Mouse (Mus musculus): ENCODE data around the gene Gtf2e1. TPM values are rescaled to one million over a fixed set of nuclear protein-coding genes. Genes with fewer than 3 reads are reported as not detected.

The Gtf2e1 gene
- polyA plus RNA-seq, 1 experiment from 2014 or later = 45.4 TPM

Other genes starting within 250 kb of the Gtf2e1 start
- 0.08 TPM in 1 of 2 replicates, not detected in the other for gene Stxbp5l, start 154.8 kb downstream of the Gtf2e1 start, polyA plus RNA-seq (2014; fragmentation: Nextera tagmentation; extraction: Ambion mirVana)
- gene Rabl3, start 96 bp upstream of the Gtf2e1 start, polyA plus RNA-seq (2014; fragmentation: Nextera tagmentation; extraction: Ambion mirVana) = 42.7 and 42.9 TPM in 2 replicates
- 0.48 TPM in 1 of 2 replicates, not detected in the other for gene Hgd, start 40.4 kb upstream of the Gtf2e1 start, polyA plus RNA-seq (2014; fragmentation: Nextera tagmentation; extraction: Ambion mirVana)
- 57.2 and 59.2 TPM in 2 replicates for gene Ndufb4, start 114.7 kb upstream of the Gtf2e1 start, polyA plus RNA-seq (2014; fragmentation: Nextera tagmentation; extraction: Ambion mirVana)
- gene Fstl1, start 237.1 kb upstream of the Gtf2e1 start, polyA plus RNA-seq (2014; fragmentation: Nextera tagmentation; extraction: Ambion mirVana) = 268 and 273 TPM in 2 replicates

Data from limb, embryonic 11.5 days (tissue).